Mouse (Mus musculus): ENCODE measurements at regions not wholly inside any gene's neighbourhood (a gene's known extent, or its start where the extent isn't known, plus 50 kb on each side); places are given as distances from the start of the nearest gene placed in this dataset.

GRCm38 (mm10) chr4:90437375-90438190, 219.0 kb downstream of the Zfp352 start:
- DNase-seq (ENCODE audit: low read depth, low spot score), result peak; percentile 21

DNA sequence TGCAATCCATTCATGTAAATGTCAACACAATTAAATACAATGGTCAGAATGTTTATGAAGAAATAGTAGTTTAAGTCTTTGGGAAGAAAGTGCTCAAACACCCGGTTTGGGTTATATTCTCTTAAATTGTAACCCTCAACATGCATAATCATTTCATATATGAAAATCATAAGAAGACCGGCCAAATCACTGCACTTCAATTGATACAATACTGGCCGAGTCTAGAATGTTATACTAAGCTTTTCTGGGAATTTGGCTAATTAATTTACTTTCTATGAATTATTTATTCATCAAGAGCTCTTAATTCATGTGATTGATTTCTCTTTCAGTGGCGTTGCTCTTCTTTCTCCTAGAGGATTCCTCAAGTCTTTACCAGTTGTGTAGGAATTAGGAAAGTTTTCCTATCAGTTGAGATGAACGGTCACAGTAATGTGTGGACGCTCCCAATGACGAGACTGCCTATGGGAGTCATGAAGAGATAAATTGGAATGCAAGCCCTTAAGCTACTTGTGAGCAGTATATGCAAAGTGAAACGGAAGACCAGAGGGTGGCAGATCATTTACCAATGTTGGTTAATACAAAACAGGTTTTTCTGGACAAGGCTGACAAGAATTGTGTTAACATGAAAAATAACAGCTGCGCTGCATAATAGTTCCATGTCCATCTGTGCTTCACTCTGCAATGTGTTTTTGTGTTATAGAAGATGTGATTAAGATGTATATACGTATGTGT, 219.7 kb downstream of the Zfp352 start:
- peak; percentile 0 for DNase-seq (ENCODE audit: low read depth, low spot score)

GRCm38 (mm10) chr4:90445268-90445667, 226.6 kb downstream of the Zfp352 start:
- DNase-seq (ENCODE audit: low read depth, low spot score), result no peak

DNA sequence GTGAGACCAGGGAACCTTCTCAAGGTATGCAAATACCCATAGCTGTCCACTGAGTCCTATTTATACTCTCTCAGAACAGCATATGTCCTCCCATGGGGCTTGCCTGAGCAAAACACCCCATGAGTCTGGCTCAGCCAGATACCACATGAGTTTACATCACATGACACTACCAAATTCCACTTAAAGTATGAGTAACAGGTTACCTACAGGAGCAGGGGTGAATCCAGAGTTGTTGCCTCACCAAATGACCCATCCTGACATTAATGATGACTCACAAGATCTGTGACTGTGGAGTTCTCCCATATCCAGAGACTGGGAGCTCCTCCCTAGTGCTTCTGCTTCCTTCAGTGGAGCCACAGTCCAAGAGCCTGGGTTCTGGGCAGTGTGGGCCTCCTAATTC, 234.0 kb downstream of the Zfp352 start:
- DNase-seq (ENCODE audit: low read depth, low spot score), result no peak

DNA sequence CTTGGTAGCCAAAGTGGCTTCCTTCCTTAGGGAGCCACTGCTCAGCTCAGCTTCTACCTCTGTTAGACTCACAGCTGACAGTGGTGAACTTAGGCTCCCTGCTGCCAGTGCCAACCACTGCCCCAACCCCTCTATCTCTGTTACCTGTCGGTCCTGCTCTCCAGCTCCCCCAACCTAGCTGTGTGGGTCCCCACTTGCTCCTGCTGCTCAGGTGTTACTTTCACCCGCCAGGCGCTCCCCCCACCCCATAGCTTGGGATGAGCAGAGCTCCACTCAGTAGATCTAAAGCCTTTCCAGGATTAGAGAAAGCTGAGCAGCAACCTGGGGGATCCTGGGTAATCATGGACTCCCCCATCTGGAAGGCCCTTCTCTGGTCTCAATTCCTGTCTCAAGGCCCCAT, 234.4 kb downstream of the Zfp352 start:
- no peak for DNase-seq (ENCODE audit: low read depth, low spot score)

DNA sequence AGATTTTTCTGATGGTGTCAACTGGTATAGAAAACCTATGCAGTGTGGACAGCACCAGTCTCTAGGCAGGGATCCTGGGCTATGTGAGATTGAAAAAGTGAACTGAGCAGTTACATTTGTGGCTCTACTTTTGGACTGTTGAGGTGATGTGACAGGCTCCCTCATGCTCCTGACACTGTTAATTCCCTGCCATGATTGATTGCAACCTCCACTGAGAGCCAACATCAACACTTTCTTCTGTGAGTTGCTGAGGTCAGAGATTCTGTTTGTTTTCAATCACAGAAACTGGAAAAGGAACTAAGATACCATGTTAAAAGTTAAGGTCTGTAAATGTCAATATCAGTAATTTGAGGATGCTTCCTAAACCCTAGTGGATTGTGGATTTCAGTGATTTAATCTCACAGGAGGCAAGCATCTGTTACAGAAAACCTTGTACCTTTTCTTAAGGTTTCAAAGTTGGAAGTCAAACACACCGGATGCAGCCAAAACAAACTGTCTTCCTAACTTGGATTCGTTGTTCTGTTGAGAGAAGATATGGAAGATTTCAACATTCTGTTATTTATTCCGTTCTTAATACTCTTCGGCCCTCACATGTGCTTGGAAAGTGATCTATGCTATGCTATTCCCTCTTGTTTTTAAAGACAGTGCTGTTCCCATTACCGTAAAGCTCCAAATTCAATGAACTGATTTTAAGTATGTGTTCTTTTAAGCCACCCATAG, 278.4 kb downstream of the Zfp352 start:
- DNase-seq (ENCODE audit: low read depth, low spot score), result peak; percentile 3
